Mouse (Mus musculus): Measurements from ENCODE around the gene Hsd3b1.

GRCm38 (mm10) chr3:98855160-98855559 lies 4.4 kb downstream of the Hsd3b1 start:
- TF ChIP-seq CTCF (conservative IDR thresholded peaks at IDR 0.05; ENCODE audit: insufficient read depth, insufficient read length, low read depth, low read length) (no peak), POLR2A (IDR thresholded peaks at IDR 0.05; ENCODE audit: low read depth, low read length) (no peak)
